Mouse (Mus musculus) heart, embryonic 11.5 days (tissue): ENCODE data around the gene Sh3d19. TPM values are rescaled to one million over a fixed set of nuclear protein-coding genes. Genes with fewer than 3 reads are reported as not detected.
A peak's percentile ranks its signal among the peaks of the same experiment; 100 is the strongest.

Experiments
- ATAC-seq: fragments of 200-750 bp; cut with Nextera tagmentation; replicated peaks from 2 replicates; pipeline ENCODE4 v1.8.0; 2017; ENCODE audit warnings: moderate library complexity; ENCODE audit not compliant: insufficient number of reproducible peaks, low FRiP score, low TSS enrichment
- H3K27ac ChIP-seq: fragments of 300-500 bp; sonication (generic); 2 replicates; pipeline ENCODE4 v1.5.1; 2014; ENCODE audit warnings: mild to moderate bottlenecking, low read depth, low read length
- H3K27me3 ChIP-seq: fragments of 300-500 bp; sonication (generic); 2 replicates; pipeline ENCODE4 v1.6.1; 2014; ENCODE audit warnings: mild to moderate bottlenecking, low read length, mixed read lengths; ENCODE audit not compliant: control insufficient read depth, insufficient read depth
- H3K36me3 ChIP-seq: fragments of 300-500 bp; sonication (generic); 2 replicates; pipeline ENCODE4 v1.6.1; 2014; ENCODE audit warnings: mild to moderate bottlenecking, low read length, moderate library complexity, mixed read lengths; ENCODE audit not compliant: control insufficient read depth, insufficient read depth
- H3K4me1 ChIP-seq: fragments of 300-500 bp; sonication (generic); 2 replicates; pipeline ENCODE4 v1.6.1; 2014; ENCODE audit warnings: low read length; ENCODE audit not compliant: control insufficient read depth, insufficient read depth
- H3K4me2 ChIP-seq: fragments of 300-500 bp; sonication (generic); 2 replicates; pipeline ENCODE4 v1.6.1; 2014; ENCODE audit warnings: mild to moderate bottlenecking, moderate library complexity
- H3K4me3 ChIP-seq: fragments of 300-500 bp; sonication (generic); 2 replicates; pipeline ENCODE4 v1.5.1; 2014; ENCODE audit warnings: low read depth, low read length
- H3K9ac ChIP-seq: fragments of 300-500 bp; sonication (generic); 2 replicates; pipeline ENCODE4 v1.6.1; 2014; ENCODE audit warnings: mild to moderate bottlenecking, low read depth, low read length, moderate library complexity
- H3K9me3 ChIP-seq: fragments of 300-500 bp; sonication (generic); replicated peaks from 2 replicates; pipeline ENCODE4 v1.6.1; 2016; ENCODE audit warnings: low read length; ENCODE audit not compliant: control insufficient read depth
- WGBS: fragments of 180-500 bp; shearing (Covaris S2); extraction: QIAGEN DNeasy Blood & Tissue Kit; methylation state at CpG from one replicate; pipeline ENCODE4 v1.1.7; 2014; ENCODE audit not compliant: insufficient replicate concordance; 5-methylcytosine and 5-hydroxymethylcytosine counted together
- polyA plus RNA-seq: library from polyadenylated mRNA; unstranded; fragments of >200 nt; fragmentation: Nextera tagmentation; extraction: Ambion mirVana; gene quantifications from 2 replicates; pipeline ENCODE4 v1.2.1, GENCODE M21; 2014

The Sh3d19 gene
- polyA plus RNA-seq: 13.8 and 14.6 TPM in 2 replicates

DNA sequence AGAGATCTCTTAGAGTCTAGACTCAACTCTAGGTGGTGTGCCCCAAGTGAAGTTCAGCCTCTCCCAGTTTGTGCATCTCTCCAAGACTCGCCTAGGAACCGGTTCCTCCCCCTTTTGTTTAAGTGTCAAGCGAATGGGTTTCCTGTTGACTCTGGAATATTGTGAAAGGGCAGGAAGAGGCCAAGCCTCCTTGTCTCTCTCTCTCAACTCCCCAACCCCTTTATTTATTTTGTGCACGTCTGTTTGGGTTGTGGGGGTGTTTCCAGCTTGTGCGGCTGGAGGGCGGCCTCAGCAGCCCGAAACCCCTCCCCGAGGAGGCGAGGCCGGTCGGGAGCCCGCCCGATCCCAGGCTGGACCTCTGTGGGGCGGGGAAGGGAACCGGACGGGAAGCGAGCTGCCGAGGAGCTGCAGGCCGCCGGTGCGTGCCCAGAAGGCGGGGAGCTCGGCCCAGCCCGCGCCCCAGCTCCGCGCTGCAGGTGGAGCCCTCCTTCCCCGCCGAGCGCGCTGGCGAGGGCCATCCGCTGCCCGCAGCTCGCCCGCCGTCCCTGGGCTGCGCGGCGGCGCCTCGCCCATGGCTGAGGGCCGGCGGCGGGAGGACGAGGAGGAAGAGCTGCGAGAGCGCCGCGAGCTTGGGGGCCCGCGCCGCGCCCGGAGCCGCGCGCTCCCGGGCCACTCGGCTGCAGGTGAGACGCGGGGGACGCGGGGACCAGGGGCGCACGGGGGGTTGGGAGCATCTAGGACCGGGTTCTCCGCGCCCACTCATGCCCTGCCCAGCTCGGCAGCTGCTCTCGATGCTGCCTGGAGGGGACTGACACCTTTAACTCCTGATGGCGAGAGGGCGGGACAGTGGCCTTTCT lies at the start of gene Sh3d19:
Sh3d19 (plus strand) TSS at position 368 of the 857 bp plus-strand sequence.
- Histone ChIP-seq H3K36me3 (no peaks in the 10 kb centered on the region), H3K9ac (peak within 1 kb of the TSS; percentile 79), H3K27ac (peak within 1 kb of the TSS; percentile 68), H3K27me3 (no peaks in the 10 kb centered on the region), H3K4me1 (peaks cover 6% of the 10 kb centered on the region; the same call in 1 of the 2 replicates), H3K9me3 (no peaks in the 10 kb centered on the region), H3K4me3 (peak within 1 kb of the TSS; percentile 76), H3K4me2 (peak within 1 kb of the TSS; percentile 88)
- WGBS: under 1% methylated on average over 57 of the region's 73 CpGs
- ATAC-seq: peak; percentile 86

DNA sequence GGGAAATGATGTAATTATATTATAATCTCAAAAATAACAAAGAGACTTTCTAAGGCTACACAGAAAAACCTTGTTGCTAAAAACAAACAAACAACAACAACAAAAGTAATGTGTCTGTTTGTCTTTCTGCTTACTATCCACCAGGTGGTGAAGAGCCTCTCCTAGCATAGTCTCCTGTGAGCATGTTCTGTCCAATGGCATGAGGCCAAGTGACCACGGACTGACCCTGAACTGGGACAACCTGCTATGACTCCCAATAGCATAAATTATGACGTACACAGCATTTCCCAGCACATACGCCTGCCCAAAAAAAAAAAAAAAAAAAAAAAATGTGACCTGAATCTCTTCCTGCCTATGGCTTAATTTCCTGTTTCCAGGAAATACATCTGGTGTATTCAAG lies 48.6 kb upstream of the Sh3d19 start:
- H3K4me1 ChIP-seq: no peaks in the 10 kb centered on the region
- no peak overlapping the region for H3K27ac ChIP-seq
- H3K9ac ChIP-seq: no peak overlapping the region
- ATAC-seq: no peak
- H3K36me3 ChIP-seq: no peaks in the 10 kb centered on the region
- 74% methylated on average over 3 of the region's 3 CpGs for WGBS
- H3K4me2 ChIP-seq: no peak overlapping the region
- no peaks in the 10 kb centered on the region for H3K9me3 ChIP-seq
- H3K4me3 ChIP-seq: no peak overlapping the region
- H3K27me3 ChIP-seq: no peaks in the 10 kb centered on the region

DNA sequence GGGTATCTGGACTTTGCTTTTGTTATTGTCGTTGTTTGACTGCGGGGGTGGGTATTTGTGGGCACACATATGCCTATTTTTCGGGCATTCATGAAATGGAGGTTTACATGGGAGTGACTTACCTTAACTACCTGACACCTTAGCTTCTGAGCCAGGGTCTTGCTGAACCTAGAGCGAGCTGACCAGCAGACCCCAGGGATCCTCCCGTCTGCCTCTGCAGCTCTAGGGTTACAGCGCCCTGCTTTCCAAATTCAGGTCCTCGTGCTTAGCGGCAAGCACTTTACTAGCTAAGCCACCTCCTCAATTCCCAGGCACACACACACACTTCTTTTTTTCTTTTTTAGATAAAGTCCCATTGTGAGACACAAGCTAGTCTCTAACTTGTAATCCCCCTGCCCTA lies 47.6 kb upstream of the Sh3d19 start:
- H3K4me3 ChIP-seq: no peak overlapping the region
- H3K4me2 ChIP-seq: no peak overlapping the region
- H3K9ac ChIP-seq: no peak overlapping the region
- H3K27ac ChIP-seq: no peak overlapping the region
- no peaks in the 10 kb centered on the region for H3K9me3 ChIP-seq
- WGBS: 71% methylated on average over 8 of the region's 8 CpGs
- no peaks in the 10 kb centered on the region for H3K36me3 ChIP-seq
- no peaks in the 10 kb centered on the region for H3K27me3 ChIP-seq
- ATAC-seq: no peak
- no peaks in the 10 kb centered on the region for H3K4me1 ChIP-seq

- no peak overlapping the region for H3K4me3 ChIP-seq
- H3K4me2 ChIP-seq: no peak overlapping the region
- no peaks in the 10 kb centered on the region for H3K4me1 ChIP-seq
- H3K9ac ChIP-seq: no peak overlapping the region
- no peaks in the 10 kb centered on the region for H3K36me3 ChIP-seq
- H3K27me3 ChIP-seq: no peaks in the 10 kb centered on the region
- ATAC-seq: no peak
- no peaks in the 10 kb centered on the region for H3K9me3 ChIP-seq
- 42% methylated on average over 18 of the region's 18 CpGs for WGBS
- H3K27ac ChIP-seq: no peak overlapping the region
These were observed 46.7 kb upstream of the Sh3d19 start for GRCm38 (mm10) chr3:85923954-85924945.

GRCm38 (mm10) chr3:85927296-85927695 lies 43.6 kb upstream of the Sh3d19 start:
- H3K4me3 ChIP-seq: no peak overlapping the region

GRCm38 (mm10) chr3:85928140-85928611 lies 42.7 kb upstream of the Sh3d19 start:
- WGBS: 65% methylated on average over 5 of the region's 5 CpGs
- no peak overlapping the region for H3K27ac ChIP-seq

More at GRCm38 (mm10) chr3:85927296-85927695, 43.6 kb upstream of the Sh3d19 start:
- no peaks in the 10 kb centered on the region for H3K36me3 ChIP-seq
- ATAC-seq: no peak
- H3K27me3 ChIP-seq: no peaks in the 10 kb centered on the region
- no peak overlapping the region for H3K4me2 ChIP-seq
- H3K9ac ChIP-seq: no peak overlapping the region
- no peaks in the 10 kb centered on the region for H3K4me1 ChIP-seq
- H3K27ac ChIP-seq: no peak overlapping the region
- WGBS: 79% methylated on average over 9 of the region's 9 CpGs
- H3K9me3 ChIP-seq: no peaks in the 10 kb centered on the region

GRCm38 (mm10) chr3:85929711-85930110 lies 41.2 kb upstream of the Sh3d19 start:
- Histone ChIP-seq H3K9me3 (no peaks in the 10 kb centered on the region), H3K36me3 (no peaks in the 10 kb centered on the region), H3K4me1 (no peaks in the 10 kb centered on the region), H3K4me2 (no peak overlapping the region), H3K27me3 (no peaks in the 10 kb centered on the region), H3K4me3 (no peak overlapping the region), H3K27ac (no peak overlapping the region), H3K9ac (no peak overlapping the region)
- WGBS: 72% methylated on average over 5 of the region's 5 CpGs
- no peak for ATAC-seq

More at GRCm38 (mm10) chr3:85928140-85928611, 42.7 kb upstream of the Sh3d19 start:
- H3K4me1 ChIP-seq: no peaks in the 10 kb centered on the region
- no peak for ATAC-seq
- no peaks in the 10 kb centered on the region for H3K36me3 ChIP-seq
- no peaks in the 10 kb centered on the region for H3K9me3 ChIP-seq
- H3K4me2 ChIP-seq: no peak overlapping the region
- H3K27me3 ChIP-seq: no peaks in the 10 kb centered on the region
- no peak overlapping the region for H3K9ac ChIP-seq
- H3K4me3 ChIP-seq: no peak overlapping the region

- no peaks in the 10 kb centered on the region for H3K9me3 ChIP-seq
- no peaks in the 10 kb centered on the region for H3K4me1 ChIP-seq
- no peaks in the 10 kb centered on the region for H3K27me3 ChIP-seq
- H3K9ac ChIP-seq: no peak overlapping the region
- WGBS: 74% methylated on average over 11 of the region's 11 CpGs
- H3K4me3 ChIP-seq: no peak overlapping the region
- no peaks in the 10 kb centered on the region for H3K36me3 ChIP-seq
- H3K27ac ChIP-seq: no peak overlapping the region
- ATAC-seq: no peak
- H3K4me2 ChIP-seq: no peak overlapping the region
These were observed 40.1 kb upstream of the Sh3d19 start for GRCm38 (mm10) chr3:85930671-85931255.
